Mouse (Mus musculus): ENCODE results near the gene Tspan1. TPM values are rescaled to one million over a fixed set of nuclear protein-coding genes. Genes with fewer than 3 reads are reported as not detected.

Gene Tspan1
- polyA plus RNA-seq, 1 experiment from 2014 or later = 0.19 TPM

GRCm38 (mm10) chr4:116141736-116142135 is 25.7 kb downstream of the Tspan1 start:
- 61% methylated on average over 1 of the region's 1 CpGs for WGBS

GRCm38 (mm10) chr4:116140801-116141574 is 26.4 kb downstream of the Tspan1 start:
- no peak overlapping the region for H3K27ac ChIP-seq (replicated peaks in 1 of 2; ENCODE audit: control insufficient read depth in 1 of 2, insufficient read depth in 1 of 2, low read depth in 2 of 2, low read length in 2 of 2)

More at GRCm38 (mm10) chr4:116141736-116142135, 25.7 kb downstream of the Tspan1 start:
- Histone ChIP-seq H3K4me3 (ENCODE audit: control insufficient read depth in 1 of 2, insufficient read depth in 1 of 2, low read depth in 1 of 2, low read length in 2 of 2) (no peak overlapping the region), H3K27ac (replicated peaks in 1 of 2; ENCODE audit: control insufficient read depth in 1 of 2, insufficient read depth in 1 of 2, low read depth in 2 of 2, low read length in 2 of 2) (no peak overlapping the region), H3K9me3 (ENCODE audit: control insufficient read depth, low read length) (no peaks in the 10 kb centered on the region), H3K36me3 (ENCODE audit: control insufficient read depth, insufficient read depth, low read length) (no peaks in the 10 kb centered on the region), H3K9ac (ENCODE audit: low read length) (no peak overlapping the region), H3K4me2 (ENCODE audit: low read length) (no peak overlapping the region), H3K4me1 (ENCODE audit: control insufficient read depth in 2 of 2, insufficient read depth in 2 of 2, low read length in 2 of 2) (peaks cover 7 to 19% of the 10 kb centered on the region in 2 experiments), H3K27me3 (ENCODE audit: control insufficient read depth, insufficient read depth, low read length) (no peaks in the 10 kb centered on the region)
- no peak for ATAC-seq (ENCODE audit: insufficient number of reproducible peaks, insufficient read depth, low FRiP score, low read depth)

GRCm38 (mm10) chr4:116137421-116137996 is 29.9 kb downstream of the Tspan1 start:
- 34% methylated on average over 13 of the region's 13 CpGs for WGBS

More at GRCm38 (mm10) chr4:116140801-116141574, 26.4 kb downstream of the Tspan1 start:
- no peaks in the 10 kb centered on the region for H3K27me3 ChIP-seq (ENCODE audit: control insufficient read depth, insufficient read depth, low read length)
- 0 out of 2 replicates have a peak, but pooled peaks cover 4% of the 10 kb centered on the region for H3K36me3 ChIP-seq (ENCODE audit: control insufficient read depth, insufficient read depth, low read length)
- peaks cover 7 to 19% of the 10 kb centered on the region in 2 experiments for H3K4me1 ChIP-seq (ENCODE audit: control insufficient read depth in 2 of 2, insufficient read depth in 2 of 2, low read length in 2 of 2)
- H3K9ac ChIP-seq (ENCODE audit: low read length) = no peak overlapping the region
- 63% methylated on average over 7 of the region's 7 CpGs for WGBS
- no peak for ATAC-seq (ENCODE audit: insufficient number of reproducible peaks, insufficient read depth, low FRiP score, low read depth)
- no peak overlapping the region for H3K4me2 ChIP-seq (ENCODE audit: low read length)
- no peaks in the 10 kb centered on the region for H3K9me3 ChIP-seq (ENCODE audit: control insufficient read depth, low read length)
- no peak overlapping the region for H3K4me3 ChIP-seq (ENCODE audit: control insufficient read depth in 1 of 2, insufficient read depth in 1 of 2, low read depth in 1 of 2, low read length in 2 of 2)

GRCm38 (mm10) chr4:116134990-116135389 is 32.4 kb downstream of the Tspan1 start:
- Histone ChIP-seq H3K27ac (replicated peaks in 1 of 2; ENCODE audit: control insufficient read depth in 1 of 2, insufficient read depth in 1 of 2, low read depth in 2 of 2, low read length in 2 of 2) (no peak overlapping the region), H3K9ac (ENCODE audit: low read length) (no peak overlapping the region), H3K4me2 (ENCODE audit: low read length) (no peak overlapping the region), H3K4me3 (ENCODE audit: control insufficient read depth in 1 of 2, insufficient read depth in 1 of 2, low read depth in 1 of 2, low read length in 2 of 2) (no peak overlapping the region), H3K27me3 (ENCODE audit: control insufficient read depth, insufficient read depth, low read length) (no peaks in the 10 kb centered on the region), H3K9me3 (ENCODE audit: control insufficient read depth, low read length) (no peaks in the 10 kb centered on the region), H3K36me3 (ENCODE audit: control insufficient read depth, insufficient read depth, low read length) (0 out of 2 replicates have a peak, but pooled peaks cover 4% of the 10 kb centered on the region), H3K4me1 (ENCODE audit: control insufficient read depth in 2 of 2, insufficient read depth in 2 of 2, low read length in 2 of 2) (peaks cover 0 to 7% of the 10 kb centered on the region in 2 experiments; a peak in 1 of 4 replicates)
- no peak for ATAC-seq (ENCODE audit: insufficient number of reproducible peaks, insufficient read depth, low FRiP score, low read depth)
- WGBS = 32% methylated on average over 2 of the region's 2 CpGs

More at GRCm38 (mm10) chr4:116137421-116137996, 29.9 kb downstream of the Tspan1 start:
- no peak overlapping the region for H3K4me2 ChIP-seq (ENCODE audit: low read length)
- ATAC-seq (ENCODE audit: insufficient number of reproducible peaks, insufficient read depth, low FRiP score, low read depth) = no peak
- H3K4me3 ChIP-seq (ENCODE audit: control insufficient read depth in 1 of 2, insufficient read depth in 1 of 2, low read depth in 1 of 2, low read length in 2 of 2) = no peak overlapping the region
- peaks cover 0 to 9% of the 10 kb centered on the region in 2 experiments; a peak in 1 of 4 replicates for H3K4me1 ChIP-seq (ENCODE audit: control insufficient read depth in 2 of 2, insufficient read depth in 2 of 2, low read length in 2 of 2)
- H3K9me3 ChIP-seq (ENCODE audit: control insufficient read depth, low read length) = no peaks in the 10 kb centered on the region
- 0 out of 2 replicates have a peak, but pooled peaks cover 4% of the 10 kb centered on the region for H3K36me3 ChIP-seq (ENCODE audit: control insufficient read depth, insufficient read depth, low read length)
- H3K27me3 ChIP-seq (ENCODE audit: control insufficient read depth, insufficient read depth, low read length) = no peaks in the 10 kb centered on the region
- H3K27ac ChIP-seq (replicated peaks in 1 of 2; ENCODE audit: control insufficient read depth in 1 of 2, insufficient read depth in 1 of 2, low read depth in 2 of 2, low read length in 2 of 2) = no peak overlapping the region
- H3K9ac ChIP-seq (ENCODE audit: low read length) = 0 out of 2 replicates have a peak overlapping the region, but pooled peaks have one; percentile 4

- Histone ChIP-seq H3K4me2 (ENCODE audit: low read length) (no peak overlapping the region), H3K9me3 (ENCODE audit: control insufficient read depth, low read length) (no peaks in the 10 kb centered on the region), H3K4me3 (ENCODE audit: control insufficient read depth in 1 of 2, insufficient read depth in 1 of 2, low read depth in 1 of 2, low read length in 2 of 2) (no peak overlapping the region), H3K36me3 (ENCODE audit: control insufficient read depth, insufficient read depth, low read length) (0 out of 2 replicates have a peak, but pooled peaks cover 4% of the 10 kb centered on the region), H3K27me3 (ENCODE audit: control insufficient read depth, insufficient read depth, low read length) (no peaks in the 10 kb centered on the region), H3K27ac (replicated peaks in 1 of 2; ENCODE audit: control insufficient read depth in 1 of 2, insufficient read depth in 1 of 2, low read depth in 2 of 2, low read length in 2 of 2) (no peak overlapping the region), H3K9ac (ENCODE audit: low read length) (no peak overlapping the region), H3K4me1 (ENCODE audit: control insufficient read depth in 2 of 2, insufficient read depth in 2 of 2, low read length in 2 of 2) (peaks cover 0 to 7% of the 10 kb centered on the region in 2 experiments; a peak in 1 of 4 replicates)
- no peak for ATAC-seq (ENCODE audit: insufficient number of reproducible peaks, insufficient read depth, low FRiP score, low read depth)
- WGBS = 86% methylated on average over 4 of the region's 4 CpGs
Observed at GRCm38 (mm10) chr4:116133126-116133525, 34.3 kb downstream of the Tspan1 start.

GRCm38 (mm10) chr4:116127956-116128355 is 39.4 kb downstream of the Tspan1 start:
- Histone ChIP-seq H3K27me3 (ENCODE audit: control insufficient read depth, insufficient read depth, low read length) (no peaks in the 10 kb centered on the region), H3K9me3 (ENCODE audit: control insufficient read depth, low read length) (no peaks in the 10 kb centered on the region), H3K36me3 (ENCODE audit: control insufficient read depth, insufficient read depth, low read length) (no peaks in the 10 kb centered on the region), H3K4me1 (ENCODE audit: control insufficient read depth in 2 of 2, insufficient read depth in 2 of 2, low read length in 2 of 2) (peaks cover 0 to 14% of the 10 kb centered on the region in 2 experiments; a peak in 3 of 4 replicates), H3K4me2 (ENCODE audit: low read length) (no peak overlapping the region), H3K4me3 (ENCODE audit: control insufficient read depth in 1 of 2, insufficient read depth in 1 of 2, low read depth in 1 of 2, low read length in 2 of 2) (no peak overlapping the region), H3K9ac (ENCODE audit: low read length) (no peak overlapping the region), H3K27ac (replicated peaks in 1 of 2; ENCODE audit: control insufficient read depth in 1 of 2, insufficient read depth in 1 of 2, low read depth in 2 of 2, low read length in 2 of 2) (no peak overlapping the region)
- WGBS = 71% methylated on average over 6 of the region's 6 CpGs
- ATAC-seq (ENCODE audit: insufficient number of reproducible peaks, insufficient read depth, low FRiP score, low read depth) = no peak

- 83% methylated on average over 4 of the region's 4 CpGs for WGBS
- no peak for ATAC-seq (ENCODE audit: insufficient number of reproducible peaks, insufficient read depth, low FRiP score, low read depth)
Observed at GRCm38 (mm10) chr4:116125803-116126386, 41.5 kb downstream of the Tspan1 start.

More at GRCm38 (mm10) chr4:116125803-116126386, 41.5 kb downstream of the Tspan1 start:
- H3K27me3 ChIP-seq (ENCODE audit: control insufficient read depth, insufficient read depth, low read length) = no peaks in the 10 kb centered on the region
- H3K4me1 ChIP-seq (ENCODE audit: control insufficient read depth in 2 of 2, insufficient read depth in 2 of 2, low read length in 2 of 2) = peaks cover 2 to 19% of the 10 kb centered on the region in 2 experiments; a peak in 3 of 4 replicates
- H3K9ac ChIP-seq (ENCODE audit: low read length) = no peak overlapping the region
- H3K9me3 ChIP-seq (ENCODE audit: control insufficient read depth, low read length) = no peaks in the 10 kb centered on the region
- H3K4me2 ChIP-seq (ENCODE audit: low read length) = no peak overlapping the region
- H3K27ac ChIP-seq (replicated peaks in 1 of 2; ENCODE audit: control insufficient read depth in 1 of 2, insufficient read depth in 1 of 2, low read depth in 2 of 2, low read length in 2 of 2) = no peak overlapping the region
- H3K4me3 ChIP-seq (ENCODE audit: control insufficient read depth in 1 of 2, insufficient read depth in 1 of 2, low read depth in 1 of 2, low read length in 2 of 2) = no peak overlapping the region
- no peaks in the 10 kb centered on the region for H3K36me3 ChIP-seq (ENCODE audit: control insufficient read depth, insufficient read depth, low read length)

Data from heart, embryonic 14.5 days (tissue).